Mouse (Mus musculus): ENCODE measurements around the gene Asdurf. TPM values are rescaled to one million over a fixed set of nuclear protein-coding genes. Genes with fewer than 3 reads are reported as not detected.
A peak's percentile ranks its signal among the peaks of the same experiment; 100 is the strongest.
"Not testable (repeated sequence)": the region's sequence is repeated elsewhere in the genome, so short reads cannot be mapped to it uniquely, and the experiment has no call there.

The Asdurf gene
- total RNA-seq (2014; fragmentation: Nextera tagmentation) (not detected in 2 replicates), total RNA-seq (2017) (274 and 442 TPM in 2 replicates)

- peak; percentile 100 for ATAC-seq (replicated peaks; ENCODE audit: low FRiP score, low TSS enrichment, poor library complexity, severe bottlenecking)
Measured at GRCm38 (mm10) chr1:53352327-53353261, at the start of gene Asdurf, which contains the start of the genes Gm28551 and Asnsd1. Gene Asdurf, minus strand, starts transcription at chr1:53352619. Gene Gm28551, minus strand, starts transcription at chr1:53352667. Gene Asnsd1, minus strand, starts transcription at chr1:53352752.

GRCm38 (mm10) chr1:53393936-53394760, 41.7 kb upstream of the Asdurf start:
- not testable (repeated sequence) for ATAC-seq (replicated peaks; ENCODE audit: low FRiP score, low TSS enrichment, poor library complexity, severe bottlenecking)

- ATAC-seq (replicated peaks; ENCODE audit: low FRiP score, low TSS enrichment, poor library complexity, severe bottlenecking): no peak
Measured at GRCm38 (mm10) chr1:53388762-53389161, 36.3 kb upstream of the Asdurf start.

GRCm38 (mm10) chr1:53384085-53384688, 31.8 kb upstream of the Asdurf start:
- ATAC-seq (replicated peaks; ENCODE audit: low FRiP score, low TSS enrichment, poor library complexity, severe bottlenecking): no peak

- ATAC-seq (replicated peaks; ENCODE audit: low FRiP score, low TSS enrichment, poor library complexity, severe bottlenecking): no peak
Measured at GRCm38 (mm10) chr1:53377731-53378130, 25.3 kb upstream of the Asdurf start.

- not testable (repeated sequence) for ATAC-seq (replicated peaks; ENCODE audit: low FRiP score, low TSS enrichment, poor library complexity, severe bottlenecking)
Measured at GRCm38 (mm10) chr1:53375965-53376364, 23.5 kb upstream of the Asdurf start.

- no peak for ATAC-seq (replicated peaks; ENCODE audit: low FRiP score, low TSS enrichment, poor library complexity, severe bottlenecking)
Measured at GRCm38 (mm10) chr1:53358988-53359387, 6.6 kb upstream of the Asdurf start.

GRCm38 (mm10) chr1:53341071-53341470, 11.3 kb downstream of the Asdurf start:
- ATAC-seq (replicated peaks; ENCODE audit: low FRiP score, low TSS enrichment, poor library complexity, severe bottlenecking): no peak

GRCm38 (mm10) chr1:53337403-53337802, 15.0 kb downstream of the Asdurf start:
- not testable (repeated sequence) for ATAC-seq (replicated peaks; ENCODE audit: low FRiP score, low TSS enrichment, poor library complexity, severe bottlenecking)

- ATAC-seq (replicated peaks; ENCODE audit: low FRiP score, low TSS enrichment, poor library complexity, severe bottlenecking): no peak
Measured at GRCm38 (mm10) chr1:53335465-53335864, 17.0 kb downstream of the Asdurf start.

GRCm38 (mm10) chr1:53333527-53333926, 18.9 kb downstream of the Asdurf start:
- ATAC-seq (replicated peaks; ENCODE audit: low FRiP score, low TSS enrichment, poor library complexity, severe bottlenecking): not testable (repeated sequence)

- no peak for ATAC-seq (replicated peaks; ENCODE audit: low FRiP score, low TSS enrichment, poor library complexity, severe bottlenecking)
Measured at GRCm38 (mm10) chr1:53324827-53325494, 27.5 kb downstream of the Asdurf start.

GRCm38 (mm10) chr1:53324277-53324676, 28.1 kb downstream of the Asdurf start:
- ATAC-seq (replicated peaks; ENCODE audit: low FRiP score, low TSS enrichment, poor library complexity, severe bottlenecking): peak; percentile 69

GRCm38 (mm10) chr1:53323254-53323653, 29.2 kb downstream of the Asdurf start:
- ATAC-seq (replicated peaks; ENCODE audit: low FRiP score, low TSS enrichment, poor library complexity, severe bottlenecking): no peak

- ATAC-seq (replicated peaks; ENCODE audit: low FRiP score, low TSS enrichment, poor library complexity, severe bottlenecking): peak; percentile 72
Measured at GRCm38 (mm10) chr1:53321662-53322344, 30.6 kb downstream of the Asdurf start.

- peak; percentile 99 for ATAC-seq (replicated peaks; ENCODE audit: low FRiP score, low TSS enrichment, poor library complexity, severe bottlenecking)
Measured at GRCm38 (mm10) chr1:53312989-53313967, 39.1 kb downstream of the Asdurf start, which contains the start of gene Osgepl1. Gene Osgepl1, plus strand, starts transcription at chr1:53313624.

GRCm38 (mm10) chr1:53300506-53300905, 51.9 kb downstream of the Asdurf start:
- no peak for ATAC-seq (replicated peaks; ENCODE audit: low FRiP score, low TSS enrichment, poor library complexity, severe bottlenecking)

All from megakaryocyte-erythroid progenitor cell, adult 5-6 weeks (primary cell).